Mouse (Mus musculus): ENCODE measurements around the gene Fbll1. TPM values are rescaled to one million over a fixed set of nuclear protein-coding genes. Genes with fewer than 3 reads are reported as not detected.

Gene Fbll1
- total RNA-seq, 2 experiments from 2014 or later, result not detected

Other genes with a start within 250 kb of the Fbll1 start
- 16.6 and 18.1 TPM in 2 replicates for gene Pank3, start 29.4 kb downstream of the Fbll1 start, total RNA-seq (2014; fragmentation: Nextera tagmentation)
- 23.3 and 30.1 TPM in 2 replicates for gene Pank3, start 29.4 kb downstream of the Fbll1 start, total RNA-seq (2017)
- gene Rars, start 35.6 kb upstream of the Fbll1 start, total RNA-seq (2014; fragmentation: Nextera tagmentation), result 111 and 133 TPM in 2 replicates
- gene Rars, start 35.6 kb upstream of the Fbll1 start, total RNA-seq (2017), result 120 and 124 TPM in 2 replicates
- not detected in 2 replicates for gene Wwc1, start 181.6 kb upstream of the Fbll1 start, total RNA-seq (2014; fragmentation: Nextera tagmentation)
- not detected in 2 replicates for gene Wwc1, start 181.6 kb upstream of the Fbll1 start, total RNA-seq (2017)

All from granulocyte monocyte progenitor cell, adult 5-6 weeks (primary cell).